Mouse (Mus musculus): ENCODE results near the gene P2ry10.
"Not testable (repeated sequence)": the region's sequence is repeated elsewhere in the genome, so short reads cannot be mapped to it uniquely, and the experiment has no call there.

The P2ry10 gene

DNA sequence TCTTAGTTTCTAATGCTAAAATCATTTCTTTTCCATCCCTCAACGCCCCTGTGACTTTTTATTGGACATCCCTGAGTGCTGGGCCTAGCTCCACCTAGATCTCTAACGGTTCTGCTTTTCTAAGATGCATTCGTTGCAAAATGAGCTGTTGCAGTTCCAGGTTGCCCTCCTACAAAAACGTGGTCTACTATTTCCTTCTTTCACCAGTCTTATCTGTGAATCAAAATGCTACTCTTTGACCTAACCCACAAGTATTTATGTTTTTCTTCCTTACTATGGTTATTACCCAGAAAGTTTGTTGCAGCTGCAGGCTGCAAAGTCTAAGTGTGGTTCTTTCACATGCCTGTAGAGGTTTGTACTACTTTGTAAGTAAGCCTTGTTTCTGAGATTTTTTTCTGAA is at the start of gene P2ry10:
Gene P2ry10 (plus strand): TSS at position 316 of the 400 bp plus-strand sequence.
- no peak for DNase-seq

DNA sequence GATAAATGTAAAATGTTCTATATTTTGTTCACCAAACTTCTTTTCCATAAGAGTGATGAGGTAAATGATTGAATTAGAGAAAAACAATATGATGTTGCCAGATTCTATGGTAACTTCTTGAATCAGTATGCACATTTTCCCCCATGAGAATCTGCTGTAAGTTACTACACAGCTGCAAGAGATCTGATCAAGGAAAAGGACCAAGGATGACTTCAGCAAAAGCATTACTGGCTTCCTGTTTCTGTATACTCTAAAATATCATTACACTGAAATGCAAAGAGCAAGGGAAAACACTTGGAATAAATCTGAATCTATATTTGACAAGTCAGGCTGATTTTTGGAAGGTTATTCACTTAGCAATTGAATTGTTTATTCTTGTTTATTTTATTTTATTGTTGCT is 49.1 kb upstream of the P2ry10 start:
- no peak for DNase-seq

DNA sequence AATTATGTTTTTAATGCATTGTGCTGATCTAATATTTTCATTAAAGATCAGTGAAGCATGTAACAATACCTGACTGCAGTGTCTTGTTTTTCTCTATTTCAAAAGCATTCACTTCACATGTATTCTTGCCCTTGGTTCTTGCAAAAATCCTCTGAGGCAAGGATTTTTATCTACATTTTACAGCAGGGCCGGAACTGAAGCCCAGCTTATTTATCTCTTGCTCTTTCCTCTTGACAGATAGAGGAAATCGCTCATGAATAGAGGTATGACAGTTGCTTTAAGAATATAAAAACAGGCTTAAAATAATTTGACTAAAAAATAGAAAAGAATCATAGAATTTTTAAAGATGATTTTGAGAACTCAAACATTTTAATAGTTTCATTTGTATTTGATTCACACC is 48.7 kb upstream of the P2ry10 start:
- DNase-seq = no peak

DNA sequence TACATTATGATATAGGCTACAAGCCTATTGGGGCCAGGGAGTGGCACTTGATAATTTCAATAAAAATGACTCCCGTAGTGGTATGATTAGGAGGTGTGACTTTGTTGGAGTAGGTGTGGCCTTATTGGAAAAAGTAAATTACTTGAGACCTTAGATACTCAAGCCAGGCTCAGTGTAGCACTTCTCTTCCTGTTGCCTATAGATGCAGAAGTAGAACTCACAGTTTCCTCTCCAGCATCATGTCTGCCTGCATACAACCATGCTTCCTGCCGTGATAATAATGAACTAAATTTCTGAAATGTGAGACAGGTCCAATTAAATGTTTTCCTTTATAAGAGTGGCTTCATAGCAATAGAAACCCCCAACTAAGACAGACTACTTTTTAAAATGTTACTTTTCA is 45.9 kb upstream of the P2ry10 start:
- no peak for DNase-seq

DNA sequence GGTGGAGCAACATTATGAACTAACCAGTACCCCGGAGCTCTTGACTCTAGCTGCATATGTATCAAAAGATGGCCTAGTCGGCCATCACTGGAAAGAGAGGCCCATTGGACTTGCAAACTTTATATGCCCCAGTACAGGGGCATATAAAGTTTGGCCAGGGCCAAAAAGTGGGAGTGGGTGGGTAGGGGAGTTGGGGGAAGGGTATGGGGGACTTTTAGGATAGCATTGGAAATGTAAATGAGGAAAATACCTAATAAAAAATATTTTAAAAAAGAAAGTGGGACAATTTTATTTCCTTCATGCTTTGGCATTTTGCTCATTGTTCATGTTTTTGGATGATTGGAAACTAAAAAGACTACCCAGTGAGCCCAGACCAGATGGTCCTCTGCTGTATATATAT is 4.9 kb upstream of the P2ry10 start:
- DNase-seq = not testable (repeated sequence)

DNA sequence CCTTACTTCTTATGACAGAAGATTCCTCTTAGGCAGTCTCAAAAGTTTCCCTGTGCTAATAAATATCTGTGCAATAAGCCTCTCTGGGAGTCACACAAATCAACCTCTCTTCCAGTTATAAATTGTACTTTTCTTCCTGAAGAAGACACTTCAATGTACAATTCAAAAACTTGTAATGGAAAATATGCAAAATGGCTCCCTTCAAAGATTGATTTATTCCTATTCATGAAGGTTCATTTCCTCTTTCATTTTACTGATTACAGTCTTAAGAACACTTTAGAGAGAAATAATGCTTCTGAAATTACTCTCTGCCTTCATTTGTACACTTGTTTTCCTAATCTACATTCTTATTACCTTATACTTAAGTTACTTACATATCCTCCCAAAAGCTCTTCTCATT is 4.0 kb upstream of the P2ry10 start:
- no peak for DNase-seq

DNA sequence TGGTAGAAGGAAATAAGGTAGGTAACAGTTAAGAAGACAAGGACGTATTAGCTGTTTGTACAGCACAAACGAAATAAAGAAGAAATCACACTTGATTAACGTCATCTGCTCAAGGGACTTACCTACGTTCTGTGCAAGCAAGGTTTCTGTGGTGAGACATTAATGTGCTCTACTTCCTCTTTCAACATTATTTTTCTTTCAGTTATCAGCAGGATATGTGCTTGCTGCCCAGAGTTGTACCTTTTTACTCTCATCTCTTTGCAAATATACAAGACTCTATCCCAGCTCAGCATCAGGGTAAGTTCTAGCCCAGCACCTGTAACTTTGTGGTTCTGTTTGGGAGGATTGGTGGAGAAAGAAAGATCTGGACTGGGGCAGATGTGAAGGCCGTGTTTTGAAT is 839 bp downstream of the P2ry10 start:
- no peak for DNase-seq

DNA sequence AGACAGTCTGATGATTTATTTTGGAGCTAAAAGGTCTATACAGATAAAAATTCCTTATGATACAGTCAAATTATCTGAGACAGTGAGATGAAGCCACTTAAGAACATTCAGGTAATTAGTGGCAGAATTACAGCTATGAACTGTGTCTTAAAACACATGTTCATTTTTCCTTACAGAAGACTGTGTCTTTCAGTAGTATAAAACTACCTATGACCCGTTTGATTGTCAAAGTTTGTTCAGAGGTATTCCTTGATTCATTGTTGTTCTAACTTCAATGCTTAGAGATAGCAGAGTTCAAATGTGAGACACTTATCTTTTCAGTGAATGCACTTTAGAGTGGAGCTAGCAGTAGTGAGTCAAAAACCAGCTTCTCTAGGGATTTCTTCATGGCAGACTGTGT is 1.6 kb downstream of the P2ry10 start:
- no peak for DNase-seq

DNA sequence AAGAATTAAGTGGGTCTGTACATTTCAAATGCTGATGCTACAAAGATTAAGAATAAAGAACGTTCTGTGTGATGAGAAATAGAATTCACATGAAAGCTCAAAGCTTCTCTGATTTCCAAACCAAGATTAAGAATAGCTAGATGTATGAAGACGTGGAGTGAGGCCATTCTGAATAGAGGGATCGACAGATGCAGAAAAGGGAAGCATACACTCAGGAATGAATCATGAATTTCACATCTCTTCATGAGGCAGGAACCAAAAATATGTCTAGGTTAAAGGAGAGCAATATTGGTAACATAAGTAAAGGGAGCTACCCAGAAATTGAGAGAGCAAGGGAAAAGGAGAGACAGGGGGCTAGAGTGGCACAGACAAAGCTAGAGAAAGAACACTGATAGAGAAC is 7.3 kb downstream of the P2ry10 start:
- DNase-seq = no peak

DNA sequence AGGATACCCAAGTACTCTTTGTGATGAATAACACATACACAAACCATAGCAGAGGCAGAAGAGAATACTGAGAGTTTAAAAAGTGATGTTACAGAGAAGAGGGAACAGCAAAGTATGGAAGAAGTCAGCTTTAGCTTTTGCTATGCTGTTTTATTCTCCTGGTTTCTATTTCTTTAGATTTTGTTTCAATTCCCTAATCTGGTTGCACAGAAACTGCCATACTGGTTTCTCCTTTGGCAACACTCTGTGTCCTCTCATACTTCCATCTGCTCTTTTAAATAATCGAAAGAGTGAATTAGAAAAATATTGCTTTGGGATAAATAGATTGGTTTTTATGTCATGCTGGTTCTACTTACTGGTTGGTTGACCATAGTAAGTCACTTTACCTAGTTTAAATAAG is 28.0 kb downstream of the P2ry10 start:
- no peak for DNase-seq

DNA sequence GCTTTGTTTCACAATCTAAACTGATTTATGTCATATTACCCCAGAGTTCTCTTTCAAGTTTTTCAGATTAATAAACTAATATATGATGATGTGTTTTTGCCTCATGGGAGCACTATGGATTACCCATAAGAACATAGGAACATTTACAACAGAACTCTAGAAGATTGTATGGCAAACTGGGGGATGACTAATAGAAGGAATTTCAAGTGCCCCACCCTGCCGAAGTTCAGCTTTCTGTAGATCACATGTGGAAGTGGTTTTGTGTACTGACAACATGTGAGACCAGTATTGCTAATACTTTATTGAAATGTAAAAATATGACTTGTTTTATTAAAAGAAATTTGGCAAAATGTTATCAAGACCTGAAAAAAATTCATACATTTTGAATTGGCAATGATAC is 28.7 kb downstream of the P2ry10 start:
- no peak for DNase-seq

DNA sequence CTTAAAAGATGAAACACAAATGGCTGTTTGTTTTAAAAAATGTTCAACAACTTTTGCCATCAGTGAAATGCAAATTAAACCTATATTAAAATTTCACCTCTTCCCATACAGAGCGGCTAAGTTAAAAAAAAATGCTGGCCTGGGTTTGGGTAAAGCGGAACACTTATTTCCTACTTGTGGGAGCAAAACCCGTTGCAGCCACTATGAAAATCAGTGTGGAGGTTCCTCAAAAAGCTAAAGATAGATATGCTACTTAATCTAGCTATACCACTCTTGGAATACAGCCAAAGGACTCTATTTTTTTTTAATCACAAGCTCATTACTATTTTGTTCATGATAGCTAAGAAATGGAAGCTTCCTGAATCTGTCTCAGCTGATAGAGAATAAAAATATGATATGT is 54.9 kb downstream of the P2ry10 start:
- DNase-seq = no peak

DNA sequence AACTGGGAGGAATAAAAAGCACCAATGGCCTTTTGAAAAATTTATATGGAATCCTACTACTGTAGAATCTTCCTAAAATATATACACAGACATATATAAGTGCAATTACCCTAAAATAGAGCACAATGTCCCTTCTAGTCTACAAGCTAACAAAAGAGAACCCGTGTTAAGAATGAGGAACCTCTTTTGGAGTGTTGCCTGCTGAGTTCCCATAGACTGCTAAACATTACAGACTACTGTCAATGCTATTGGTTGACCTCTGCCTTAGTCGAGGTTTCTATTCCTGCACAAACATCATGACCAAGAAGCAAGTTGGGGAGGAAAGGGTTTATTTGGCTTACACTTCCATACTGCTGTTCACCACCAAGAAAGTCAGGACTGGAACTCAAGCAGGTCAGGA is 55.6 kb downstream of the P2ry10 start:
- no peak for DNase-seq

DNA sequence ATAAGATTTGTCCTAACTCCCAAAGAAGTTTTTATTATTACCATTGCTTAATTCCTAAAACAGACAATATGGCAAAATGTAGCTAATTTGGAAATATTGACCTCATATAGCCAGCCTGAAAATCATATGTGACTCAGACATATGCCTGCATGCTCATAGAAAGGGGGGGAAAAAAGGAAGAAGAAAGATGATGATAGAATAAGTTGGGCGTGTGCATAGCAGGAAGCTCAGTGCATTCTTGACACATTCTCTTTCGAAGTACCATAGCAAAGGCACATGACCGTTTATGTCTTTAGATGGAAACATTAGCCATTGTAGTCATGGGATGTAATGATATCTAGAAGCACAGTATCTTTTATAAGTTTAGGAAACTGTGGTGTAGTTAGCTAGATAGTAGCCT is 60.4 kb downstream of the P2ry10 start, which contains the start of gene P2ry10b:
Gene P2ry10b (plus strand): TSS at position 247 of the 400 bp plus-strand sequence.
- DNase-seq = no peak

DNA sequence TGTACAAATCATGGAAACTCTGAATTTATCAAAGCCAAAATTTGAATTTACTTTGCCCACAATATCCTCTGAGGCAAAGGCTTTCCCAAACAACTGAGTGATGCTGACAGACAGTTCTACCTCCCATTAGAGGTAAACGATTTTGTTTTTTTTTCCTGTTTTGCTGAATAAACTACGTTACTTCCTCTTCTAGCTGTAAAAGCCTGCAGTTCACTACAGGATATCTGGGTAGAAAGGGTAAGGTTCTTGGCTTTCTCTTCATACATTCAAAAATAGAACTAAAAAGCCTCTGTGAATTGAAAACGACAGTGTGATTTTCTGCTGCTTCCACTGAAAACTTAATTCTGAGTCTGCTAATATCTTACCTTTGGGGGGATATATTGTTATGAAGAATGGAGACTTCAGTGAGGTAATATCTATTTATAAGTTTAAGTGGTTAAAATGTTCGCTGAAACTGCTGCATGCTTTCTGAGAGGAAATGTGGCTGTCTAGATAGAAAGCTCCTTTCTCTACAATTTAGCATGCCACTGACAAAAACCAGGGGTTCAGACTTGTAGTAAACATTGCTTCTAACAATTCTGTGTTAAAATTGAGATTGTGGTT is 61.2 kb downstream of the P2ry10 start:
- DNase-seq = no peak

DNA sequence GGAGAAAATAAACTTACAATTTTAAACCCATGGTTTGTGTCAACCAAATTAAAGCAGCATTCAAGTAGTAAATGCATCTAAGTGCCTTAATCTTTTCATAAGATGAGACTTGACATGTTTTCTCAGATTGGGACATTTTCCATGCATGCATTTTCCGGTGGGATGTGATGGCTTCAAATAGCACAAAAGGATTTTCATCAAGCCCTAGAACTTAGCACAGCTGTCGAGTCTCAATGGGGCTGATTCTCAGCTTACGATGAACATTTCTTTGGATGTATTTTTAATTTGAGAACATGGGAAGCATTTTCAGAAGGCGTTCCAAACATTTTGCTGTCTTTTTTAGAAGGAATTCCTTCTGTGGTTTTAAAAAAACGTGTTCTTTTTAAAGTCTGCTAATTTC is 61.7 kb downstream of the P2ry10 start:
- DNase-seq = no peak

DNA sequence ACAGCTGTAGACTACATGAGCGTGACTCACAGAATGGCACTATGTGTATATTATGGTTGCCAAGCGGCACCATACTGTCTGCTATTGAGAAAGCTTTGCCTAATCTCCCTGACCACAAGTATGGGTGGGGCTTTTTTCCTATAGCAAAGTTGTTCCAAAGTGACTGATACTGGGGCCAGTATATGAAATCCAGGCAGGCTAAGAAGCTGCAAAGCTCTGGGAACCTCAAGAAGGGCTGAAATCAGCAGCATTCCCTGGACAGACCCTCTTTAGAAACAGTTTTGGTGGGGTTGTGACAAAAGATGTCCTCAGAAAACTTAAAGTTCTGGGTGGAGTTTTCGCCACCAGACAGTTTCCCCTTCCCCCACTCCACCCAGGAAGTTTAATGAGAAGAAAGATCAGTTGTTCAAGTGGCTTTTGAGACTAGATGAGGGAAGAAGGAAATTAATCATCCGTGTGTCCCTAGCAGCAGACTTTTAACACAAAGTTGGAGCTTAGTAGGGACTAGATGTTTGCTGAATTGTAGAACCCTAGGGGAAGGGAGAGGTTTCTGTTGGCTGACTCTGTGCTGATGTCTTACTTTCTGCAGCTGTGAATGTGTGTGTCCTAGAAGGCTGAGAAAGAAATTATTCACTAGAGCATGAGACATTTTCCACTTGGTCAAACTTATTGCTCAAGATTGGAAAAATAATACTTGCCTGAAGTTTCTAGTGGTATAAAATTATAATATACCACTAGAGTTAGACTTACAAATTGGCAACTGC is 62.6 kb downstream of the P2ry10 start:
- peak; percentile 9 for DNase-seq

All from retina, postnatal 1 day (tissue).